Mouse (Mus musculus): ENCODE measurements around the gene Snx14. TPM values are rescaled to one million over a fixed set of nuclear protein-coding genes. Genes with fewer than 3 reads are reported as not detected.

The Snx14 gene
- polyA plus RNA-seq, 1 experiment from 2014 or later, result 21.7 TPM

DNA sequence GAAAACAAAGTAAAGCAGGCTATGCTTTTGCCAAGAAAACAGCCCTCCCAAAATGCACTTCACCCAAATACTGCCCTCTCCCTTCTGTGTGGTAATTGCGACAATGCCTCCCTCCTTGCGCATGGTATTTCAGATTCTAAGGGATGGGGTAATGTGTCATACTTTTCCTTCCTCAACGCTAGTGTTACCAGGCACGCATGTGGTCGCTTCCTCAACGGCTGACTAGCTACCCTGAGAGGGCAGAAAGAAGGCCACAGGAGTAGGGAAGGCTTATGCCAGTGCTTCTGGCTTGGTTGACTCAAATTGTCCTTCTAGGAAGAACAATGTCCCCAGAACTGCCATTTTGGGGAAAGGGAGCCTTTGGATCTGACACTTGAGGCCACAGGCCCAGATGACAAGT is 90.1 kb downstream of the Snx14 start:
- no peak overlapping the region for H3K4me3 ChIP-seq (ENCODE audit: low read depth, low read length)
- H3K9ac ChIP-seq (ENCODE audit: low read length), result no peak overlapping the region
- H3K4me1 ChIP-seq (replicated peaks; ENCODE audit: control insufficient read depth, insufficient read depth, low read length), result no peaks in the 10 kb centered on the region
- no peak for DNase-seq (ENCODE audit: low spot score)
- no peak overlapping the region for H3K27ac ChIP-seq (ENCODE audit: low read depth, low read length)
- WGBS, result 90% methylated on average over 6 of the region's 6 CpGs
- no peak overlapping the region for H3K4me2 ChIP-seq (ENCODE audit: low read depth, low read length, severe bottlenecking)
- H3K27me3 ChIP-seq (ENCODE audit: control insufficient read depth, insufficient read depth, low read length), result no peaks in the 10 kb centered on the region
- no peaks in the 10 kb centered on the region for H3K9me3 ChIP-seq (ENCODE audit: control insufficient read depth, low read length)
- no peaks in the 10 kb centered on the region for H3K36me3 ChIP-seq (ENCODE audit: control insufficient read depth, insufficient read depth, low read length)
- ATAC-seq (replicated peaks; ENCODE audit: low FRiP score), result no peak

- Histone ChIP-seq H3K27me3 (ENCODE audit: control insufficient read depth, insufficient read depth, low read length) (no peaks in the 10 kb centered on the region), H3K27ac (ENCODE audit: low read depth, low read length) (no peak overlapping the region), H3K4me3 (ENCODE audit: low read depth, low read length) (no peak overlapping the region), H3K36me3 (ENCODE audit: control insufficient read depth, insufficient read depth, low read length) (no peaks in the 10 kb centered on the region), H3K9me3 (ENCODE audit: control insufficient read depth, low read length) (no peaks in the 10 kb centered on the region), H3K9ac (ENCODE audit: low read length) (no peak overlapping the region), H3K4me2 (ENCODE audit: low read depth, low read length, severe bottlenecking) (no peak overlapping the region), H3K4me1 (replicated peaks; ENCODE audit: control insufficient read depth, insufficient read depth, low read length) (no peaks in the 10 kb centered on the region; the same call in 1 of the 2 replicates)
- WGBS, result 79% methylated on average over 5 of the region's 5 CpGs
- ATAC-seq (replicated peaks; ENCODE audit: low FRiP score) (no peak), DNase-seq (ENCODE audit: low spot score) (no peak)
Measured at GRCm38 (mm10) chr9:88346857-88347256, 91.9 kb downstream of the Snx14 start.

- Histone ChIP-seq H3K9ac (ENCODE audit: low read length) (no peak overlapping the region), H3K4me2 (ENCODE audit: low read depth, low read length, severe bottlenecking) (no peak overlapping the region), H3K27ac (ENCODE audit: low read depth, low read length) (no peak overlapping the region), H3K36me3 (ENCODE audit: control insufficient read depth, insufficient read depth, low read length) (no peaks in the 10 kb centered on the region), H3K9me3 (ENCODE audit: control insufficient read depth, low read length) (no peaks in the 10 kb centered on the region), H3K4me1 (replicated peaks; ENCODE audit: control insufficient read depth, insufficient read depth, low read length) (no peaks in the 10 kb centered on the region; the same call in 1 of the 2 replicates), H3K4me3 (ENCODE audit: low read depth, low read length) (no peak overlapping the region), H3K27me3 (ENCODE audit: control insufficient read depth, insufficient read depth, low read length) (no peaks in the 10 kb centered on the region)
- no peak for DNase-seq (ENCODE audit: low spot score)
- ATAC-seq (replicated peaks; ENCODE audit: low FRiP score), result no peak
- 84% methylated on average over 2 of the region's 2 CpGs for WGBS
Measured at GRCm38 (mm10) chr9:88344424-88344823, 94.3 kb downstream of the Snx14 start.

DNA sequence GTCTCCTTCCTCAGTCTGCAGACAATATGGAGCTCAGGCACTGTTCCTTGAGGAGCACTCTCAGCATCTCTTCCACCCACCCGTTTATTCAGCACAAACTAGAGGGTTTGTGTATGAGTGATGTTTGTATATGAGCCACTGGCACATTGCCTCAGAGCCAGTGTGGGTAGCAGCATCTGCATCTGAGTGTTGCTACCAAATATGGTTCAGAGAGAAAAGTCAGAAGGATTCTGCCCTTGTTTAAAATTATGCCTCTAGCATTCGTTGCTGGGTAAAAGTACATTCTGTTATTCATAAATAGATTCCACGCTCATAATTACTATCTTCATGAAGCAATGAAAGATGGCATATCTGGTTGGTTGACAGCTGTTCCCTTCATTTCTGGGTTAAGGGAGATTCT is 96.1 kb downstream of the Snx14 start:
- DNase-seq (ENCODE audit: low spot score) (no peak), ATAC-seq (replicated peaks; ENCODE audit: low FRiP score) (no peak)
- H3K4me3 ChIP-seq (ENCODE audit: low read depth, low read length), result no peak overlapping the region
- no peaks in the 10 kb centered on the region for H3K9me3 ChIP-seq (ENCODE audit: control insufficient read depth, low read length)
- H3K27ac ChIP-seq (ENCODE audit: low read depth, low read length), result no peak overlapping the region
- H3K9ac ChIP-seq (ENCODE audit: low read length), result no peak overlapping the region
- 84% methylated on average over 3 of the region's 3 CpGs for WGBS
- H3K27me3 ChIP-seq (ENCODE audit: control insufficient read depth, insufficient read depth, low read length), result no peaks in the 10 kb centered on the region
- no peak overlapping the region for H3K4me2 ChIP-seq (ENCODE audit: low read depth, low read length, severe bottlenecking)
- no peaks in the 10 kb centered on the region for H3K36me3 ChIP-seq (ENCODE audit: control insufficient read depth, insufficient read depth, low read length)
- H3K4me1 ChIP-seq (replicated peaks; ENCODE audit: control insufficient read depth, insufficient read depth, low read length), result no peaks in the 10 kb centered on the region; the same call in 1 of the 2 replicates

- Histone ChIP-seq H3K4me3 (ENCODE audit: low read depth, low read length) (no peak overlapping the region), H3K9ac (ENCODE audit: low read length) (no peak overlapping the region), H3K27ac (ENCODE audit: low read depth, low read length) (no peak overlapping the region), H3K27me3 (ENCODE audit: control insufficient read depth, insufficient read depth, low read length) (no peaks in the 10 kb centered on the region), H3K4me2 (ENCODE audit: low read depth, low read length, severe bottlenecking) (no peak overlapping the region), H3K9me3 (ENCODE audit: control insufficient read depth, low read length) (no peaks in the 10 kb centered on the region), H3K4me1 (replicated peaks; ENCODE audit: control insufficient read depth, insufficient read depth, low read length) (no peaks in the 10 kb centered on the region; the same call in 1 of the 2 replicates), H3K36me3 (ENCODE audit: control insufficient read depth, insufficient read depth, low read length) (no peaks in the 10 kb centered on the region)
- ATAC-seq (replicated peaks; ENCODE audit: low FRiP score), result no peak
- no peak for DNase-seq (ENCODE audit: low spot score)
- 59% methylated on average over 7 of the region's 7 CpGs for WGBS
Measured at GRCm38 (mm10) chr9:88342241-88342640, 96.5 kb downstream of the Snx14 start.

DNA sequence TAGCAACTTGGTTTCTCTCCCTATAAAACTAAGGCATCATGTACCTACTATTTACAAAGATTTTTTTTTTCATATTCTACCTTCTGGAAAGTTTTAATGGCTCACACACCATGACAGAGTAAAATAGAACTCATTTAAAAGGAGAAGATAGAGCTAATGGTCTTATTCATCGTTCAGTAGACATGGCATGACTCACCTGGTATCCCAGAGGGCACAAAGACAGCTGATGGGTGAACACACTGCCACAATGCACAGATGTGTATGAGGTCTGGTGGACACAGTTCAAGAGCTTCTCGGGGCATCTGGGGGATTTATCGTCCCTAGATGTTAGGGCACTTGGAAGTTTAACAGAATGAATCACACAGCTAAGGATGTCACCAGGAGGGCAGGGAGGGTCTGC is 97.9 kb downstream of the Snx14 start:
- H3K27ac ChIP-seq (ENCODE audit: low read depth, low read length), result no peak overlapping the region
- no peak overlapping the region for H3K9ac ChIP-seq (ENCODE audit: low read length)
- no peak overlapping the region for H3K4me2 ChIP-seq (ENCODE audit: low read depth, low read length, severe bottlenecking)
- 90% methylated on average over 3 of the region's 3 CpGs for WGBS
- H3K4me3 ChIP-seq (ENCODE audit: low read depth, low read length), result no peak overlapping the region
- H3K36me3 ChIP-seq (ENCODE audit: control insufficient read depth, insufficient read depth, low read length), result no peaks in the 10 kb centered on the region
- ATAC-seq (replicated peaks; ENCODE audit: low FRiP score) (no peak), DNase-seq (ENCODE audit: low spot score) (no peak)
- no peaks in the 10 kb centered on the region; the same call in 1 of the 2 replicates for H3K4me1 ChIP-seq (replicated peaks; ENCODE audit: control insufficient read depth, insufficient read depth, low read length)
- no peaks in the 10 kb centered on the region for H3K9me3 ChIP-seq (ENCODE audit: control insufficient read depth, low read length)
- no peaks in the 10 kb centered on the region for H3K27me3 ChIP-seq (ENCODE audit: control insufficient read depth, insufficient read depth, low read length)

GRCm38 (mm10) chr9:88335839-88336238 is 102.9 kb downstream of the Snx14 start:
- WGBS, result 82% methylated on average over 1 of the region's 2 CpGs
- ATAC-seq (replicated peaks; ENCODE audit: low FRiP score), result no peak
- DNase-seq (ENCODE audit: low spot score), result no peak

DNA sequence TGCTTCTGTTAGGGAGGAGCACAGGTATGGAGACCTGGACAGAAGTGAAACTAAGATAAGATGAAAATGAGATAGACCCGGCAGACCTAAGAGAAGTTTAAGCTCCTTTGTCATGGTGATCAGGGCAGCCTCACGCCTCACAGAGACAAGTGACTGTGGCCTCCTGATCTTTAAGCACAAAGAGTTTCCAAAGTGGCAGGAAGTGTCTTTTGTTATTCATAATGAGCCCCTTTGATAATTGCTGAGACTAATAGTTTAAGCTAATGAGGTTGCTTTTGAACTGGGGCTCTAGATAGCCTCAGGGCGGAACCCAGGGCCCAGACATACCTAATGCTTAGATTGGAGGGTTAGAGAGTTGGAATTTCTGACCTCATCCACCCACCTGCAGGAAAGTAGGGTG is 106.3 kb downstream of the Snx14 start:
- Histone ChIP-seq H3K36me3 (ENCODE audit: control insufficient read depth, insufficient read depth, low read length) (no peaks in the 10 kb centered on the region), H3K9ac (ENCODE audit: low read length) (no peak overlapping the region), H3K4me3 (ENCODE audit: low read depth, low read length) (no peak overlapping the region), H3K4me2 (ENCODE audit: low read depth, low read length, severe bottlenecking) (peak overlapping the region; percentile 5; the same call in 1 of the 2 replicates), H3K4me1 (replicated peaks; ENCODE audit: control insufficient read depth, insufficient read depth, low read length) (peaks cover 4% of the 10 kb centered on the region; the same call in 1 of the 2 replicates), H3K27me3 (ENCODE audit: control insufficient read depth, insufficient read depth, low read length) (peaks cover 13% of the 10 kb centered on the region), H3K27ac (ENCODE audit: low read depth, low read length) (no peak overlapping the region), H3K9me3 (ENCODE audit: control insufficient read depth, low read length) (no peaks in the 10 kb centered on the region)
- WGBS, result 5% methylated on average over 3 of the region's 3 CpGs
- DNase-seq (ENCODE audit: low spot score) (peak; percentile 64), ATAC-seq (replicated peaks; ENCODE audit: low FRiP score) (peak; percentile 70)

More at GRCm38 (mm10) chr9:88335839-88336238, 102.9 kb downstream of the Snx14 start:
- Histone ChIP-seq H3K4me3 (ENCODE audit: low read depth, low read length) (no peak overlapping the region), H3K9me3 (ENCODE audit: control insufficient read depth, low read length) (no peaks in the 10 kb centered on the region), H3K4me1 (replicated peaks; ENCODE audit: control insufficient read depth, insufficient read depth, low read length) (peaks cover 4% of the 10 kb centered on the region; the same call in 1 of the 2 replicates), H3K9ac (ENCODE audit: low read length) (no peak overlapping the region), H3K4me2 (ENCODE audit: low read depth, low read length, severe bottlenecking) (no peak overlapping the region), H3K27ac (ENCODE audit: low read depth, low read length) (no peak overlapping the region), H3K36me3 (ENCODE audit: control insufficient read depth, insufficient read depth, low read length) (no peaks in the 10 kb centered on the region), H3K27me3 (ENCODE audit: control insufficient read depth, insufficient read depth, low read length) (no peaks in the 10 kb centered on the region)

DNA sequence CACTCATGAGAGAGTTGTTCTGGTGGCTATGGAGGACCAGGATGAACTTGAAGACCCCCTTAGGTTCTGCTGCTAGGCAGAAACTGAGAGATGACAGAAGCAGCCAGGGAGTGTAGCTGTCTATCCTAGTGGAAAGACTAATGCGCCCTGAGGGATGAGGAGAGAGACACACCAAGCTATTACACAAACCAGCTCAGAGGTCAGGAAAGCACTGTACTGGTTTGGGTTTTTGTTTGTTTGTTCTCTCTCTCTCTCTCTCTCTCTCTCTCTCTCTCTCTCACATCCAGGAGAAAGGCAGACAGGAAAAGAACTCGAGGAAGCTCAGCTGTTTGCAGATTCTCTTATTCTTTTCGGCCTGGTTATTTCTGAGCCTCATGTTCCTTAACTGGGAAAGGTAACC is 108.4 kb downstream of the Snx14 start:
- no peak for ATAC-seq (replicated peaks; ENCODE audit: low FRiP score)

More for the DNA sequence above, 108.4 kb downstream of the Snx14 start:
- Histone ChIP-seq H3K9ac (ENCODE audit: low read length) (no peak overlapping the region), H3K4me3 (ENCODE audit: low read depth, low read length) (no peak overlapping the region), H3K27me3 (ENCODE audit: control insufficient read depth, insufficient read depth, low read length) (peaks cover 14% of the 10 kb centered on the region), H3K4me1 (replicated peaks; ENCODE audit: control insufficient read depth, insufficient read depth, low read length) (peaks cover 4% of the 10 kb centered on the region; the same call in 1 of the 2 replicates), H3K4me2 (ENCODE audit: low read depth, low read length, severe bottlenecking) (no peak overlapping the region), H3K9me3 (ENCODE audit: control insufficient read depth, low read length) (no peaks in the 10 kb centered on the region), H3K27ac (ENCODE audit: low read depth, low read length) (no peak overlapping the region), H3K36me3 (ENCODE audit: control insufficient read depth, insufficient read depth, low read length) (no peaks in the 10 kb centered on the region)
- WGBS, result 71% methylated on average over 3 of the region's 3 CpGs
- no peak for DNase-seq (ENCODE audit: low spot score)

Data from forebrain, embryonic 11.5 days (tissue).